Mouse (Mus musculus): ENCODE measurements around the gene Txndc2. TPM values are rescaled to one million over a fixed set of nuclear protein-coding genes. Genes with fewer than 3 reads are reported as not detected.

Gene Txndc2
- total and polyA plus RNA-seq, 3 experiments: 0.12 TPM; not detected in 2

DNA sequence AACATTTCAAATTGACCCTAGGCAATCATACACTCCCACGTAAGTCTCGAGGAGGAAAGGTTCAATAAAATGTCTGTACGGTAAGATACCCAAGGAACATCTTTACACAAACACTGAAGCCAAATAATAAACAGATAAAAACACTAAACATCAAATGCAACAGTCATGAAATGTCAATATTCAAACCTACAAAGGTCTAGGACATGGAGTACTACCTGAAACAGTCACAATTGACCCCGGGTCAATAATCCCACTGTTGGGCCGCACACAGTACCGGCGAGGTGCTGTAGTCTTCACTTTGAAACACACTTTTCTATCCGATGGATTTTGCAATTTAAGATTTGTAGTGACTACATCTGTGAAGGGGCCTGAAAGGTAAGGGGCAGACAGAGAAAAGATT, 47.3 kb downstream of the Txndc2 start:
- DNase-seq: no peak
- H3K79me2 ChIP-seq (replicated peaks; ENCODE audit: control insufficient read depth, insufficient read depth, low read length): peaks cover 15% of the 10 kb centered on the region
- H3K9ac ChIP-seq (ENCODE audit: low read depth, low read length): no peak overlapping the region
- intact Hi-C loops (cut with DNase I): no loop called here
- H3K4me1 ChIP-seq (ENCODE audit: control insufficient read depth, insufficient read depth, low read length): peaks cover 4% of the 10 kb centered on the region
- H3K36me3 ChIP-seq (ENCODE audit: control insufficient read depth, insufficient read depth, low read length): peaks cover 21% of the 10 kb centered on the region
- no peak overlapping the region for H3K4me3 ChIP-seq
- H3K27ac ChIP-seq: no peak overlapping the region
- no peaks in the 10 kb centered on the region for H3K27me3 ChIP-seq (ENCODE audit: control insufficient read depth, insufficient read depth, low read length)
- TF ChIP-seq EP300 (IDR thresholded peaks at IDR 0.05; ENCODE audit: insufficient read depth, low read depth, low read length): no peak
- TF ChIP-seq POLR2A (IDR thresholded peaks at IDR 0.05; ENCODE audit: insufficient read depth, low read depth, low read length): no peak
- 80% methylated on average over 8 of the region's 8 CpGs for WGBS

Other genes starting within 250 kb of the Txndc2 start
- not detected for gene Tmem232, start 101.4 kb downstream of the Txndc2 start, total RNA-seq (2021)
- 0.14 and 0.23 TPM in 2 replicates for gene Tmem232, start 101.4 kb downstream of the Txndc2 start, polyA plus RNA-seq (2012; rRNA removed)
- gene Vapa, start 28.6 kb downstream of the Txndc2 start, total RNA-seq (2021): 10 to 100 TPM; 86.1 to 91.4 TPM
- gene Vapa, start 28.6 kb downstream of the Txndc2 start, polyA plus RNA-seq (2012; rRNA removed): 14.3 and 21.0 TPM in 2 replicates
- 10 to 100 TPM; 12.5 to 16.5 TPM for gene Rab31, start 130.6 kb upstream of the Txndc2 start, total RNA-seq (2021)
- 13.0 and 22.2 TPM in 2 replicates for gene Rab31, start 130.6 kb upstream of the Txndc2 start, polyA plus RNA-seq (2012; rRNA removed)
- 10 to 100 TPM; 36.9 to 43.3 TPM for gene Ppp4r1, start 140.4 kb upstream of the Txndc2 start, total RNA-seq (2021)
- gene Ppp4r1, start 140.4 kb upstream of the Txndc2 start, polyA plus RNA-seq (2012; rRNA removed): 25.3 and 50.3 TPM in 2 replicates
- gene Ralbp1, start 243.6 kb upstream of the Txndc2 start, total RNA-seq (2021): 10 to 100 TPM; 36.0 to 39.1 TPM
- gene Ralbp1, start 243.6 kb upstream of the Txndc2 start, polyA plus RNA-seq (2012; rRNA removed): 16.5 and 20.3 TPM in 2 replicates